Mouse (Mus musculus): Measurements from ENCODE around the gene Btbd9. TPM values are rescaled to one million over a fixed set of nuclear protein-coding genes. Genes with fewer than 3 reads are reported as not detected.

Btbd9 gene
- total RNA-seq, 2 experiments from 2014 or later = 149 to 174 TPM

DNA sequence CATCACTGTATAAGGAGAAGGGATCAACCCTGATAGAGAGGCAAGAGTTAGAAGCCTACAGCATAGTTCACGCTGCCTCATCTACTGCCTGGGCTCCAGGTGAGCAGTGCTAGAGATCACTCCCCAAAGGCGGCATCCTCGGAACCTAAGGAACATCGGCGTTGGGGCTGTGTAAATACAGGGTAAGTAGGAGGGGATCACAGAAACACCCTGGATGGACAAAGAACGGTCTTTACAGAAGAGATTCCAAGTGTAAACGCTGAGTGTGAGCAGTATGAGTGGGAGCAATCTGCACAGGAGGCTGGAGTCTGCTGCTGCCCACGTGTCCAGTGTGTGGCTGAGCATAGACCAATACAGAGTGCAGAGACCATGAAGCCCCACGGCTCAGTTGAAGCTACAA lies 190.0 kb downstream of the Btbd9 start:
- no peak for DNase-seq

DNA sequence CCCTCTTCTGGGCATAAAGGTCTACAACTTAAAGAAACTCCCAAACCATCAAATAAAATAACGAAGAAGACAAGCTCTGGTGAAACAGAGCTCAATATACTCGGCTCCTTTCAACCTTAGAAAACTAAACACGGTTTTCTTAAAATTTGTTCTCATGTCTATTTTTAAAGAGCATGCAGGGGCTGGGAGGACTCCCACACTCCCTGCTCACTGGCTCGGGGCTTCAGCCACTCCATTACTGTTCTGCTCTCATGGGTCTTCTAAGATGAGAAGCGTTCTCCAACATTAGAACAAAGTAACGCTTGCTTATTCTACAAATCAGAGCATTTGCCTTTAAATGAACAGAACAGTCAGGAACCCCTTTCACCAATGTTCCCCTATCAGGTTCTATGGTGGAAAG lies 192.6 kb downstream of the Btbd9 start:
- DNase-seq = no peak

DNA sequence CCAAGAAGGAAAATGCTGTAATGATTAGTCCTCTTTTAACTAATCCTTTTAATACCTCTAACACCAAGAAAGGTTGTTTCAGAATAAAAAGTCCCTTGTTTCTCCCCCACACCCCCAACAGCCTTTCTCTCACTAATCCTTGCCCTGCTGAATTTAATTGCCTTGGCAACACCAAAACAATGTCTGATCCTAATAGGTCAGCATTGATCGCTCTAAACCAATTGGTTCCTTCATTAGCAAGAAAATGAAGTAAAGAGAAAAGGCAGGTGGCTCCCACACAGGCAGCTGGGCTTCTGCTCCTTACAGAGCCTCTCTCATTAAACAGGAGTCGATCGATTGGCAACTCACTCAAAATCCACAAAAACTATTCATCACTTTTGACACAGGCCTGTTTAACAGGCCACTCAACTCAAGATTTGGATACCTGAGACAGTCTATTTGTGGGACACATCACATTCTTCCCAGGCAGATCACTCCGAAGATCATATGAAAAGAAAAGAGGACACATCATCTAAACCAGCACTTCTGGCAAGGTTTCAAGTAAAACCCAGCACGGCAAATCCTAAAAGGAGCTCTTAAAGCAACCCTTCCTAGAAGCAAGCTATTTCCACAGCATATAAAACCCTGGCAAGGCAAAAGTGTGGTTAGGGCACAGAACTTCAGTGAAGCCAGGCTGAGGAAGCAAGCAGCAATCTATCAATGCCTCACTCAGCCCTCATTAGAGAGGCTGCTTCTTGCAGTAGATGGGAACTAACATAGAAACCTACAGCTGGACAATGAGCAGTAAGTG lies 197.9 kb downstream of the Btbd9 start:
- DNase-seq = no peak

DNA sequence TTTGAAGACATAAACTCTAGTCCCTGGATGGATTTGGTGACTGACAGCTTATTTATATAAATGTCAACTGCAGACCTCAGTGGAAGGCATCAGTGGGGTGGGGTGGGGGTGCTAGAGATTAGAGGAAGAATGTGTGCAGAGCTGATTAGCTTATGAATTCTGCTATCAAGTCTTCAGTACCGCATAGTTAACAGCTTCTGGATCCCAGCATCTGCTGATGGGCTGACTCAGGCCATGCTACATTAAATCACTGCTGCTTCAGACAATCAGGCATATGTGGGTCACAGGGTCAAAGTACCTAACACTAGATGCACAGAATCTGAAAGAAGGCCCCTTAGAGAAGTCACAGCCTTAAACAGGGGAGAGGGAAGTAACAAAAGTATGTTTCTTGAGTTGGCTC lies 198.5 kb downstream of the Btbd9 start:
- DNase-seq = no peak

DNA sequence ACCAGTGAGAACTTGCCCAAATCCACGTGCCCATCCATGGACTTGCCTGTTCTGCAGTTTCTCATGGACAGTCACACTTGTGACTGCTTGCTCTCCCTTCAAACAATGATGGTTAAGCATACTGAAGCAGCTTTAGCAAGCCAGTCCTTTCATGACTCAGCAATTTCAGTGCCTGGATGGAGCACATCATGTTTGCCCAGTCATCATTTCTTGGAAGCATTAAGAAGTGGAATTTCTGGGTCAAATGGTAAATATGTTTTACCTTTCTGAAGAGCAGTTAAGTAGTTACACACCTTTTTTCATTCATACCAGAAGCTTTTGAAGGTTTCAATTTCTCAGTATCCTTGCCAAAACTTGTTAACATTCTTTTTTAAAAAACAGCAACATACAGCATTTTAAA lies 201.2 kb downstream of the Btbd9 start:
- no peak for DNase-seq

DNA sequence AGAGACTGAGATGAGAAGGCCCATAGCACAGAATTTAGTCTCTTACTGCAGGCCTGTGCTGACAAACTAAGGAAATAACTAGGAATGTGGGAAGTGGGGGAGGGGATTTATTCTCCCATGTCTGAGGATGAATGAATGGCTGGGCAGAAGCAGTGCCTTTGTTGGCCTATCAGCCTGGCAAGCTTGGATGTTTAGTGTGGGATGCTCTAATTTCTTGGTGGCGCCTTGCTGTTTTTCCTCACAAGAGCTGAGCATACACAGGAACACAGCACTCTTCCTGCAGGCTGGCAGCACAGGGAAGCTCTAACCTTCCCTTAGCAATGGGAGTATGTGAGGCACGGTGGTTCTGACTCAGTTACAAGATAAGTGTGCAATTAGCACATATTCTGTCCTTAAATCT lies 207.7 kb downstream of the Btbd9 start:
- no peak for DNase-seq

GRCm38 (mm10) chr17:30364701-30365100 lies 211.6 kb downstream of the Btbd9 start:
- no peak for DNase-seq

GRCm38 (mm10) chr17:30363365-30363764 lies 212.9 kb downstream of the Btbd9 start:
- DNase-seq = no peak

- no peak for DNase-seq
These were observed 215.6 kb downstream of the Btbd9 start for GRCm38 (mm10) chr17:30360654-30361053.

DNA sequence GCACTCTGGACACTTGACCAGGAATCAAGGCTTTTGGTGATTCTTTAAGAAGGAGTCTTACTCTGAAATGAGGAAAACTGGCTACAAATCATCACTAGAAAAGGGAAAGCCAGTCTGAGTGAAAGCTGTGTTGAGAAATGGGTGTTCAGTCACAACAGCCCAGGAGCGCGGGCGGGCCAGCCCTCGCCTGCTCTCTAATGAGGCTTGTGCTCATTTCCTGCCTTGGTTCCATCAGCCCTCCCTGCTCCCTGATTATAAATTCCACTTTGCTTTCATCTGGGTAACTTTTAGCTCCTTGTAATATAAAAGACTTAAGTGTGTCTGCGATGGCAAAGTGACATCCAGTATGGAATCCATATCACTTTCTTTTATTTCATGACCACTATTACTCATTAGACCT lies 216.9 kb downstream of the Btbd9 start:
- DNase-seq = peak in 1 of 2 experiments; percentile 45

- no peak for DNase-seq
These were observed 220.9 kb downstream of the Btbd9 start for GRCm38 (mm10) chr17:30355431-30355830.

DNA sequence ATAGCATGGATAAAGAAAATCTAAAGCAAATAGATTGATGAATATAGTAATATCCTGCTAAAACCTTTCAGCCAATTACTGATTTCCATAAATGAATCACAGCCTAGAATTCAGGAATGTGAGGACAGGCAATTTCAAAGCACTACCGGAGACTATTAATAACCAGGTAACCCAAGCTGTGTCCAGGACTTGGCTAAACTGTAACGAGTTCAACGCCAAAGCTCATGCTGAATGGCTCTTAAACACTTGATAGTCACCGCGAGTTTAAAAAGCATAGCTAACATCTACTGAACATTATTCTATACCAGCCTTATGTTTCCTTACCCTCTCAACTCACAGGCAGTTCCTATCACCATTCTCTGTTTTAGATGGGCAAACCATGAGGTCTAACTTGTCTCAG lies 221.9 kb downstream of the Btbd9 start:
- DNase-seq = no peak

- DNase-seq = no peak
These were observed 228.3 kb downstream of the Btbd9 start for GRCm38 (mm10) chr17:30348031-30348430.

- no peak for DNase-seq
These were observed 229.1 kb downstream of the Btbd9 start for GRCm38 (mm10) chr17:30347101-30347613.

- no peak for DNase-seq
These were observed 231.3 kb downstream of the Btbd9 start for GRCm38 (mm10) chr17:30345008-30345407.

DNA sequence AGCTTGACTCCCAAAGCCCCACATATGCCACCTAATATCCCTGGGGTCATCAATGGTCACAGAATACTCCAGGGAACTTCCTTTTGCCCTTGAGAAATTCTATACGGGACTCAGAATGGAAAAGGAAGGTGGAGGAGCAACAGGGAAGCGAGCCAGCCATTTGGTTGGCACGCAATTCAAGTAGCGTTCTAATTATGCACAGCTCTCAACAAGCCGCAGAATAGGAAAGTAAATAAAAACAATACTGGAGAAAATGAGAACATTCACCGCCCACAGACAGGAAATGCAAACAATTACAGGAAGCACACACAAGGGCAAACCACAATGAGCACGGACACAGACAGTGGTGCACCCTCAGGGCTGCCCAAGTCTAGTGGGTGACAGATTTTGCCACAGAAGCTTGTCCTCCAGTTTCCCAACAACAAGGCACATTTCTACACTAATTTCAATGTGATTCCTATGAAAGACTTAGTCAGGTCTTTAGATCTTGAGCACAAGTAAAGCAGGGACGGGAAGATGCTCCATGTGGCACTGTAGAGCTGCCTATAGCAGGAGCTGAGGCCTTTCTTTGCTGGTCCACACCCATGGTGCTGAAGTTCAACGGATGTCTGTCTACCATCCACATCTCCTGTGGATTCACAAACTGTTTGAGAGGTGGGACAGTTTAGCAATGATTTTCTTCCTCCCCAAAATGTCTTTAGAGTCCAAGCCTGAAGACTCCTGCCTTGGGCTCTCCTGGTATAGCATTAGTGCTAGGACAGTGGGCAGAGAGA lies 232.4 kb downstream of the Btbd9 start:
- DNase-seq = no peak

GRCm38 (mm10) chr17:30341556-30341955 lies 234.7 kb downstream of the Btbd9 start:
- no peak for DNase-seq

DNA sequence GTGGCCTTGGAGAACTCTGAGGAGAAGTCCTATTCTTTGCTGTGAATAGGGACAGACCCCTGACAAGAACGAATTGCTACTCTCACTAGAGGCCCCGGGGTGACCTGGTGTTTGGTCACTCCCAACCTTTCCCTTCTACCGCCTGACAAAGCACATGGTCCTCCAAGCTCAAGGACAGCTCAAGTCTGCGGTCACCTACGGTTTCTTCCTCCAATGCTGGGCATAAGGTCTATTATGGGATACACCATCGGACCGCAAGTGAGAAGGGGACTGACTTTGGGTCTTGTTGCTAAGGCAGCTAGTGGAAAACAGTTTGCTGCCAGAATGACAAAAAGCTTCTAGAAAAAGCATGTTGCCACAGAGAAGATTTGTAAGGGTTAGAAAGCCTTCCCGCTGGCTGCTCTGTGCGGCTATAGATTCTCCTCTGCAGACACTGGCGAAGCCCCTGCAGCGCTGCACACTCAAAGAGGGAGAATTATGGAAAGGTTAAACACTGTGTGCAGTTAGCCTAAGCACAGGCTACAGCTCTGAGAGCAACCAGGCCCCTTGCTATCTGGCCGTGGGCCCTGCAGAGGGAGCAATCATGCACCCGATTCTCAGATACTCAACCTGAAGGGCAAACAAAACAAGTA lies 235.7 kb downstream of the Btbd9 start:
- DNase-seq = no peak

- DNase-seq = no peak
These were observed 237.0 kb downstream of the Btbd9 start for GRCm38 (mm10) chr17:30339317-30339716.

DNA sequence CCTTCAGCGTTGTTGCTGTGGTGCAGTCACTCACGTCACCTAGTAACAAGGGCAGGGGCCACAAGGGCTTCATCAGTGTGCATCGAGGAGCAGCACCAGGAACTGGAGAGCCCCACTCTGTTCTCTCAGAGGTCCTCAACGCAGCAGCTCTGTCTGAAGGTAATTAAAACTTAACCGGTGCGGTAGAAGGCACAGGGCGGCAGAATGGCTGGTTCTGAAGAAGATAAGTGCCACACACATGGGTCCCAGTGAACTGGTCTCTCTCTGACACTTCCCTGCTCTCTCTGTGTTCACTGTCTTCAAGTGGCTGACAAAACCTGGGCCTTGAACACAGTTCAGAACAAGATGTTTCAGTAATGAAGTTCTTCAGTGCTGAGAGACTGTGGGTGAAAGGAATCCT lies 239.5 kb downstream of the Btbd9 start:
- DNase-seq = no peak

GRCm38 (mm10) chr17:30336280-30336679 lies 240.0 kb downstream of the Btbd9 start:
- DNase-seq = no peak

DNA sequence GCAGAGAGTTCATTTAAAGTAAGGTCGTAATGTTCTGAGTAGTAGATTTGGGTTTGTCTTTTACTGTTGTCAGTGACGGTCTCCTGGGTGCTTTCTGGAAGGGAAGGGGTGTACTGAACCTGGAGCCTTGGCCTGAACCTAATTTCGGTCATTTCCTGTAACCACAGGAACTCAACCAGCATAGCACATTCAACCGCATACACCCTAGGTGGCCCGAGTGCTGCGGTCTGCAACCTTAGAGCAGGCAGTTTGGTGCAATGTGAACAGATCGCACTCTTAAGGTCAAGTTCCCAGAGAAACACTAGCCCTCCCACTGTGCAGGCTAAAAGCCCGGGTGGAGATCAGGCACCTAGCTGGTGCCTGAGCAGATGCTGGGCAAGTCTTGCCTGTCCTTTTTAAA lies 240.5 kb downstream of the Btbd9 start:
- DNase-seq = no peak

DNA sequence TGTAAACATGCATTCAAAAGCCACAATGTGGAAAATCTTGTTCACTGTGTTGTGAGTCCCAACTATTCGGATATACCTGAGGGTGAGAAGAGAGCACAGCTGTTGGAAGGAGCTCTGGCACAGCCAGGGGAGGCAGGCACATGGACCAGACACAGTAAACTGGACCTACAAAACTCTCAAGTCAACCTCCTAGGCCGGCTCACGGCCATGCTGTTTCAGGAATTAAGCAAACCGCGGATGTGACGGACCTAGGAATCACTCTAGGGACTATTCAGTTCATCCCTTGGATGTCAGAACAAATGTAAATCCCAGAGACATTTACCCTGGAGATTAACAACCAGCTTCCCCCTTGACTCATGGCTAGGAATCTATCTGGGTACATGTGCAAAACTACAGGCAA lies 242.0 kb downstream of the Btbd9 start:
- no peak for DNase-seq
